ENCODE assay signal across 11 mouse cellular contexts in genomic region chr6:31100084-31100579, GRCm38 (mm10).
DNase-seq lines count a peak whose midpoint lies in the region; ATAC-seq lines count a peak whose summit lies in the region.
"Had no signal": no experiment of that assay in that cellular context is flagged by ENCODE, and none has a peak within 500 bp of the region (broad histone marks: within the 10 kb centered on the region; RNA-seq: fewer than 3 reads in every experiment).

No protein-coding gene starts in this region.

- no peaks in the 10 kb centered on the region for H3K36me3 ChIP-seq in kidney, embryonic 15.5 days
- H3K36me3 ChIP-seq: midbrain, embryonic 15.5 days had no signal

- H3K9me3 ChIP-seq in kidney, embryonic 15.5 days (replicated peaks): no peaks in the 10 kb centered on the region
- H3K9me3 ChIP-seq: midbrain, embryonic 15.5 days had no signal

- H3K27me3 ChIP-seq in kidney, embryonic 15.5 days: no peaks in the 10 kb centered on the region
- H3K27me3 ChIP-seq: midbrain, embryonic 15.5 days had no signal

- no peak overlapping the region for H3K4me2 ChIP-seq in kidney, embryonic 15.5 days
- H3K4me2 ChIP-seq: midbrain, embryonic 15.5 days had no signal

- no peak overlapping the region for H3K27ac ChIP-seq in kidney, embryonic 15.5 days
- H3K27ac ChIP-seq: liver, embryonic 14.5 days; midbrain, embryonic 15.5 days had no signal

- no peak overlapping the region for H3K9ac ChIP-seq in kidney, embryonic 15.5 days
- H3K9ac ChIP-seq: liver, embryonic 14.5 days; midbrain, embryonic 15.5 days had no signal

- ATAC-seq in kidney, embryonic 15.5 days (replicated peaks; ENCODE audit: low FRiP score): no peak
- ATAC-seq: forebrain, embryonic 16.5 days; midbrain, embryonic 15.5 days had no signal

- DNase-seq in kidney, adult 8-10 months: peak; percentile 43 to 52
- peak; percentile 26 for DNase-seq in ZHBTc4 (ENCODE audit: low read depth, low spot score)
- DNase-seq in cerebellum, adult 9-11 months: peak; percentile 62
- DNase-seq in kidney, postnatal 36 days: peak; percentile 56 to 58
- no peak for DNase-seq in spleen, postnatal 14 days (ENCODE audit: low spot score in 2 of 2)
- no peak for DNase-seq in layer of hippocampus, postnatal 10 days (ENCODE audit: low spot score in 2 of 2)
- no peak for DNase-seq in right cerebral cortex, postnatal 4 days

- H3K4me3 ChIP-seq in kidney, embryonic 15.5 days (replicated peaks): no peak overlapping the region
- H3K4me3 ChIP-seq: midbrain, embryonic 15.5 days had no signal

- H3K4me1 ChIP-seq in kidney, embryonic 15.5 days: peaks cover 14% of the 10 kb centered on the region

- 68% methylated on average over 12 of the region's 12 CpGs for WGBS in kidney, embryonic 15.5 days

Comparison
In these comparisons a context has a peak if more than half of its experiments do, and no peak if none do; other contexts are left out.
1. DNase-seq: peak in kidney, adult 8-10 months (2 of 2), ZHBTc4 (single experiment), cerebellum, adult 9-11 months (single experiment) and kidney, postnatal 36 days (2 of 2); none in spleen, postnatal 14 days (0 of 2), layer of hippocampus, postnatal 10 days (0 of 2) and right cerebral cortex, postnatal 4 days (single experiment).